Mouse (Mus musculus): Measurements from ENCODE around the gene Abl2.

DNA sequence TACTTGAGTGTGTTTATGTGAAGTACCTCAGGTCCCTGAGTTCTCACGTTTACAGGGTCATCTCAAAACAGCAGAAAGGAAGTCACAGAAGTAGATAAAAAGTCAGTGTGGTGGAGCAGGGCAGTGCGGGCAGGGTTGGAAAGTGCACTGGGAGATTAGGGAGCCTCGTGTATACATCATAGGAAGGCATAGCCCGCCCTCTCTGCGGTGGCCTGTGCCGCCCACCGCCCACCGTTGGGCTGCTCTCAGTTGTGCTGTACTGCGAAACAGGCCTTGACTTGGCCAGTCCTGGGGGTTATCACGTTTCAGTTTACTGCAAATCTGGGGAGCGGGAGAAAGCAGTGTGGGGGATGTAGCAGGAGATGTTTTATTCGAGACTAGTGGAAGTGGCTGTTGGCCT lies 84.2 kb downstream of the Abl2 start:
- TF ChIP-seq EP300 (IDR thresholded peaks at IDR 0.05) (no peak), CTCF (IDR thresholded peaks at IDR 0.05) (no peak)
